Mouse (Mus musculus) kidney, adult 2 months (tissue): ENCODE measurements at regions not wholly inside any gene's neighbourhood (a gene's known extent, or its start where the extent isn't known, plus 50 kb on each side); places are given as distances from the start of the nearest gene placed in this dataset.

Experiments used
- DNase-seq: peaks from one replicate; pipeline ENCODE4 v3.0.0; 2021
- H3K27ac ChIP-seq: fragments of 200-500 bp; 2 replicates; pipeline ENCODE4 v1.5.1; 2012; ENCODE audit warnings: low read depth, low read length, control low read depth, inconsistent platforms; ENCODE audit not compliant: insufficient read depth
- H3K27me3 ChIP-seq: fragments of 200-500 bp; replicated peaks from 2 replicates; pipeline ENCODE4 v1.6.1; 2012; ENCODE audit warnings: mild to moderate bottlenecking, moderate library complexity, low read length, inconsistent platforms; ENCODE audit not compliant: control insufficient read depth, insufficient read depth
- H3K36me3 ChIP-seq: fragments of 200-500 bp; 2 replicates; pipeline ENCODE4 v1.6.1; 2012; ENCODE audit warnings: mild to moderate bottlenecking, moderate library complexity, low read length, inconsistent platforms; ENCODE audit not compliant: control insufficient read depth, insufficient read depth
- H3K4me1 ChIP-seq: fragments of 200-500 bp; 2 replicates; pipeline ENCODE4 v1.6.1; 2011; ENCODE audit warnings: low read length; ENCODE audit not compliant: control insufficient read depth, insufficient read depth
- H3K4me3 ChIP-seq: fragments of 200-500 bp; 2 replicates; pipeline ENCODE4 v1.5.1; 2011; ENCODE audit warnings: mild to moderate bottlenecking, low read depth, low read length, control low read depth; ENCODE audit not compliant: insufficient read depth
- CTCF ChIP-seq: fragments of 200-500 bp; conservative IDR thresholded peaks from 2 replicates; pipeline ENCODE4 v1.5.1; 2011; ENCODE audit warnings: low read depth, mild to moderate bottlenecking, control low read depth, low read length, moderate library complexity, mixed read lengths; ENCODE audit not compliant: insufficient read depth, insufficient read length
- POLR2A ChIP-seq: fragments of 200-500 bp; IDR thresholded peaks from one replicate; pipeline ENCODE4 v1.6.1; 2011; ENCODE audit warnings: low read depth, low read length, control low read depth
- WGBS: fragments of 180-500 bp; shearing (Covaris S2); methylation state at CpG from one replicate; pipeline ENCODE4 v1.1.7; 2018; 5-methylcytosine and 5-hydroxymethylcytosine counted together

- Histone ChIP-seq H3K4me3 (no peak overlapping the region), H3K27me3 (no peaks in the 10 kb centered on the region), H3K36me3 (no peaks in the 10 kb centered on the region), H3K4me1 (no peaks in the 10 kb centered on the region), H3K27ac (no peak overlapping the region)
- WGBS = 81% methylated on average over 14 of the region's 14 CpGs
- DNase-seq = no peak
- TF ChIP-seq POLR2A (no peak), CTCF (no peak)
Measured at GRCm38 (mm10) chr17:61606729-61607481, 1274.2 kb downstream of the Efna5 start.

- no peak overlapping the region for H3K27ac ChIP-seq
- no peaks in the 10 kb centered on the region for H3K27me3 ChIP-seq
- WGBS = 79% methylated on average over 5 of the region's 5 CpGs
- no peak overlapping the region for H3K4me3 ChIP-seq
- no peaks in the 10 kb centered on the region for H3K4me1 ChIP-seq
- no peak for TF ChIP-seq POLR2A
- no peak for TF ChIP-seq CTCF
- no peak for DNase-seq
- H3K36me3 ChIP-seq = no peaks in the 10 kb centered on the region
Measured at GRCm38 (mm10) chr17:61604246-61604645, 1276.9 kb downstream of the Efna5 start.

- H3K27ac ChIP-seq = no peak overlapping the region
- no peak overlapping the region for H3K4me3 ChIP-seq
- peak; percentile 8 for DNase-seq
- no peaks in the 10 kb centered on the region for H3K36me3 ChIP-seq
- no peaks in the 10 kb centered on the region for H3K27me3 ChIP-seq
- TF ChIP-seq CTCF (no peak), POLR2A (no peak)
- no peaks in the 10 kb centered on the region for H3K4me1 ChIP-seq
- 49% methylated on average over 2 of the region's 2 CpGs for WGBS
Measured at GRCm38 (mm10) chr17:61589255-61589654, 1291.9 kb downstream of the Efna5 start.

- DNase-seq = no peak
- no peak for TF ChIP-seq CTCF
- no peak for TF ChIP-seq POLR2A
- WGBS = 77% methylated on average over 3 of the region's 3 CpGs
- Histone ChIP-seq H3K27me3 (no peaks in the 10 kb centered on the region), H3K36me3 (no peaks in the 10 kb centered on the region), H3K27ac (no peak overlapping the region), H3K4me1 (no peaks in the 10 kb centered on the region), H3K4me3 (no peak overlapping the region)
Measured at GRCm38 (mm10) chr17:61578895-61579294, 1302.2 kb downstream of the Efna5 start.

- WGBS = 72% methylated on average over 3 of the region's 3 CpGs
- TF ChIP-seq CTCF = no peak
- no peak for TF ChIP-seq POLR2A
- Histone ChIP-seq H3K27me3 (no peaks in the 10 kb centered on the region), H3K36me3 (no peaks in the 10 kb centered on the region), H3K4me1 (no peaks in the 10 kb centered on the region), H3K4me3 (no peak overlapping the region), H3K27ac (no peak overlapping the region)
- no peak for DNase-seq
Measured at GRCm38 (mm10) chr17:61570933-61571332, 1310.2 kb downstream of the Efna5 start.
